Mouse (Mus musculus) heart, adult 2 months (tissue): Measurements from ENCODE around the gene Prkab2.

ENCODE experiments used
- CTCF ChIP-seq: fragments of 200-600 bp; IDR thresholded peaks from 2 replicates; pipeline ENCODE4 v1.8.1; 2022; ENCODE audit warnings: antibody characterized with exemption, mild to moderate bottlenecking, moderate library complexity
- EP300 ChIP-seq: fragments of 200-500 bp; IDR thresholded peaks from 2 replicates; pipeline ENCODE4 v1.6.1; 2011; ENCODE audit warnings: low read depth, low read length, control low read depth; ENCODE audit not compliant: insufficient read depth
- POLR2A ChIP-seq: fragments of 200-500 bp; IDR thresholded peaks from 2 replicates; pipeline ENCODE4 v1.6.1; 2011; ENCODE audit warnings: mild to moderate bottlenecking, low read depth, low read length, control low read depth; ENCODE audit not compliant: insufficient read depth

DNA sequence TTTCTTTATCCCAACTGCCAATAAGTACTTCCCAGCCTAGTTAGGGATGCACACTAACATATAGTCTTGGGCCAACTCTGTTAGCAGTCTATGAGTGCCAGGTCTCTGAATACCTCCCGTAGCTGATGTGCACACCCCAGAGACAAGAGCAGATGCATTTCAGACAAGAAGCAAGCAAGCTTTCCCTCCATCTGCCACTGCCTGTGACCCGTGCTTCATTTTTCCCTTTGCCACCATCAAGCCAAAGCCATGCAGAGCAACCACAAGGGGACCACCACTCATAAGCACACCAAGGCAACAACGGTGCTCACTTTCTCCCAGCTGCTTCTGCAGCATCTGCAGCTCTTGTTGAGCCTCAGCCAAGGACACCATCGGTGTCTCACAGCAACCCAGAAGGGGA lies 48.6 kb downstream of the Prkab2 start:
- TF ChIP-seq CTCF (no peak), POLR2A (no peak), EP300 (no peak)
